Mouse (Mus musculus) forebrain, embryonic 13.5 days (tissue): ENCODE data around the gene Pax3. TPM values are rescaled to one million over a fixed set of nuclear protein-coding genes. Genes with fewer than 3 reads are reported as not detected.

ENCODE experiments used
- ATAC-seq: fragments of 200-750 bp; cut with Nextera tagmentation; 2 replicates; pipeline ENCODE4 v1.8.0; 2017
- H3K27ac ChIP-seq: fragments of 300-500 bp; sonication (generic); 2 replicates; pipeline ENCODE4 v1.5.1; 2015; ENCODE audit warnings: inconsistent platforms, mild to moderate bottlenecking, moderate library complexity
- H3K27me3 ChIP-seq: fragments of 300-500 bp; sonication (generic); 2 replicates; pipeline ENCODE4 v1.6.1; 2015; ENCODE audit warnings: mild to moderate bottlenecking, inconsistent platforms
- H3K36me3 ChIP-seq: fragments of 300-500 bp; sonication (generic); 2 replicates; pipeline ENCODE4 v1.6.1; 2015; ENCODE audit warnings: mild to moderate bottlenecking, inconsistent platforms; ENCODE audit not compliant: poor library complexity, severe bottlenecking
- H3K4me1 ChIP-seq: fragments of 300-500 bp; sonication (generic); 2 replicates; pipeline ENCODE4 v1.6.1; 2015; ENCODE audit warnings: inconsistent platforms
- H3K4me2 ChIP-seq: fragments of 300-500 bp; sonication (generic); 2 replicates; pipeline ENCODE4 v1.6.1; 2015; ENCODE audit warnings: inconsistent platforms, mild to moderate bottlenecking, moderate library complexity
- H3K4me3 ChIP-seq: fragments of 300-500 bp; sonication (generic); 2 replicates; pipeline ENCODE4 v1.5.1; 2015; ENCODE audit warnings: mild to moderate bottlenecking, inconsistent platforms
- H3K9ac ChIP-seq: fragments of 300-500 bp; sonication (generic); 2 replicates; pipeline ENCODE4 v1.6.1; 2015; ENCODE audit warnings: mild to moderate bottlenecking, inconsistent platforms
- H3K9me3 ChIP-seq: fragments of 300-500 bp; sonication (generic); replicated peaks from 2 replicates; pipeline ENCODE4 v1.6.1; 2016; ENCODE audit warnings: inconsistent platforms
- WGBS: fragments of 180-500 bp; shearing (Covaris S2); methylation state at CpG from one replicate; pipeline ENCODE4 v1.1.7; 2015; 5-methylcytosine and 5-hydroxymethylcytosine counted together
- polyA plus RNA-seq: library from polyadenylated mRNA; unstranded; fragments of >200 nt; fragmentation: Nextera tagmentation; extraction: Ambion mirVana; gene quantifications from 2 replicates; pipeline ENCODE4 v1.2.1, GENCODE M21; 2015

Pax3 gene
- polyA plus RNA-seq: 0.53 and 0.65 TPM in 2 replicates

DNA sequence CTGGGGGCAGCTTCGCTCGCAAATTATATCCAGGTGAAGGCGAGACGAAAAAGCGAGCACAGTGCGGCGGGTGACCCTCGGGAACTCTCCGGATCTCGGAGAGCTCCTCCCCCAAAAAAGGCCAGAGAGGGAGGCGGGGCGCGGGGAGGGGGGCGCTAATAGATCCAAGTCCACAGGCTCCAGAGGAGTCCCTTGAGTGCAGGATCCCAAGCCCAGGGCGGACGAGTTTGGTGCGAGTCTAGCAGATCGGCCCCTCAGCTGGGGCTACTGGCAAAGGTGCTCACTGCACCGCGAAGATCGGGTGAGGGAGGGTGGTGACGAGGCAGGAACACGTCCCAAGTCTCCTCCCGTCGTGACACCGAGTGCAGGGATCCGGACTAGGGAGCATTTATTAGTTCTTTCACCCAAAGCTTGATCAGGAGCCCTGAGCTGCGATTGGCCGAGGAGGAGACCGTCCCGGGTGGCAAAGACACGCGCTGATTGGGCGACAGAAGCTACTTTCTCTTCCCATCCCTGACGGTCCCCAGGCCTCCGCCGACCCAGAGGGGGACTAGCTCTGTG lies at the start of gene Pax3:
Gene Pax3, minus strand, starts transcription at position 384 of the 561 bp plus-strand sequence.
- H3K27me3 ChIP-seq: peaks cover 99% of the 10 kb centered on the region
- H3K4me2 ChIP-seq: peak within 1 kb of the TSS; percentile 44
- H3K9ac ChIP-seq: no peak within 1 kb of the TSS
- ATAC-seq: peak; percentile 52
- no peak within 1 kb of the TSS for H3K27ac ChIP-seq
- WGBS: under 1% methylated on average over 37 of the region's 37 CpGs
- H3K9me3 ChIP-seq: no peaks in the 10 kb centered on the region
- H3K36me3 ChIP-seq: no peaks in the 10 kb centered on the region
- peaks cover 11% of the 10 kb centered on the region for H3K4me1 ChIP-seq
- H3K4me3 ChIP-seq: peak within 1 kb of the TSS; percentile 29

DNA sequence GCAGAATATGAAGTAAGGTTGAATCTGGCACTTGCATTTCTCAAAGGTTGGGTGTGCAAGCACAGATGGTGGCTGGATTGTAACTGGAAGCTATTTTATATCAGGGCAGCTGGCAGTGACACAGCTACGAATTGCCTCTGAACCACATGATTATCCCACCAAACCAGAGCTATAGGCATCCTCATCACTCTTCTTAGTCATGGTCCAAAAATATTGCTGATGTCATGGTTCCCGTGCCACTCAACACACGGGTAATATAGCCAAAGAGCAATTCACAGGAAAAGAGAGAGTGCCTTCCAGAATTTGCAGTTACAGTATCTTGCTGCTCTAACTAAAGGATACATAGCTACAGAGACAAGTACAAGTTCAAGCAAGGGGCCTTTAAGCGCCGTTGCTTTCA lies 37.4 kb upstream of the Pax3 start:
- ATAC-seq: no peak
- 87% methylated on average over 5 of the region's 5 CpGs for WGBS
- Histone ChIP-seq H3K4me2 (no peak overlapping the region), H3K36me3 (no peaks in the 10 kb centered on the region), H3K4me3 (no peak overlapping the region), H3K4me1 (no peaks in the 10 kb centered on the region), H3K9me3 (no peaks in the 10 kb centered on the region), H3K9ac (no peak overlapping the region), H3K27ac (no peak overlapping the region), H3K27me3 (0 out of 2 replicates have a peak, but pooled peaks cover 5% of the 10 kb centered on the region)

DNA sequence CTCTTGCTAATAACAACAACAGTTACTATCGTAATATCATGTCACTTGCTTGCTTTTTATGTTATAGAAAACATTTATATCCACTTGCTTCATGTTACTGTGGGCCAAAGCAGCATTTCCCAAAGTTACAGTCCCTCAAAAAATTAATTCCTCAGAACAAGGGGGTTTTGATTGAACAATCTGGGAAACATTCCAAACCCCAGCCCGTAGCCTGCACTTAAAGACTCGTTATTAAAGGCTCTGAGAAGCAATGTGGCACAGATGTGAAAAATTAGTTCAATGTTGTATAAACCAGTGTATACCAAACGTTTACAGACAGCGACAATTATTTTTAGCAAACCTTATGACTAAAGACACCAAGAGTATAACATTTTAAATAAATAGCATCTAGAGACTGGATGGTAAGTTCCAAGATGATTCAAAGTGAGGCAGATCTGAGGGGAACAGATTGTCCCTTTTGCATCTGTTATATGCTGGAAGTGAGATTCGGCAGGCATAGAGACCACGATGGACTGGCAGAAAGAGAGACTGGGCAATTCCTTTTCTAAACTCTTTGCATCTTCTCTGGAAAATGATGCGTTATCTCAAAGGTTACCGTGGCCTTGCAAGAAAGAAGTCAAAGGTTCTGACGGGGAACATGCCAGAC lies 35.1 kb upstream of the Pax3 start:
- Histone ChIP-seq H3K9ac (no peak overlapping the region), H3K9me3 (no peaks in the 10 kb centered on the region), H3K4me3 (no peak overlapping the region), H3K4me1 (no peaks in the 10 kb centered on the region), H3K27ac (no peak overlapping the region), H3K36me3 (no peaks in the 10 kb centered on the region), H3K27me3 (0 out of 2 replicates have a peak, but pooled peaks cover 5% of the 10 kb centered on the region), H3K4me2 (no peak overlapping the region)
- ATAC-seq: no peak
- 68% methylated on average over 10 of the region's 10 CpGs for WGBS

DNA sequence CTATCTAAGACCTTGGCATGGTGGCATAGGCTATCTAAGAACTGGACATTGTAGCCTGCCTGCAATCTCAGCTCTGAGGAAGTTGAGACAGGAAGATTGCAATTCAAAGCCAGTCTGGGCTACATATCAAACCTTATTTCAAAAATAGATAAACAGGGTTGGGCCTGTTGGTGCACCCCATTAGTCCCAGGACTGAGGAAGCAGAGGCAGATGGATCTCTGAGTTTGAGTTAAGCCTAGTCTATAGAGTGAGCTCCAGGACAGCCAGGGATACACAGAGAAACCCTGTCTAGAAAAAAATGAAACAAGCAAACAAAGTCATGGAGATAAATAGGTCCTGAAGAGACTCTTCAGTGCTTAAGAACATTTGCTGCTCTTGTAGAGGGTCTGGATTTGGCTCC lies 32.9 kb upstream of the Pax3 start:
- H3K27ac ChIP-seq: no peak overlapping the region
- H3K36me3 ChIP-seq: no peaks in the 10 kb centered on the region
- H3K9me3 ChIP-seq: no peaks in the 10 kb centered on the region
- no peak overlapping the region for H3K4me2 ChIP-seq
- no peaks in the 10 kb centered on the region for H3K4me1 ChIP-seq
- 0 out of 2 replicates have a peak, but pooled peaks cover 6% of the 10 kb centered on the region for H3K27me3 ChIP-seq
- H3K9ac ChIP-seq: no peak overlapping the region
- ATAC-seq: no peak
- H3K4me3 ChIP-seq: no peak overlapping the region

DNA sequence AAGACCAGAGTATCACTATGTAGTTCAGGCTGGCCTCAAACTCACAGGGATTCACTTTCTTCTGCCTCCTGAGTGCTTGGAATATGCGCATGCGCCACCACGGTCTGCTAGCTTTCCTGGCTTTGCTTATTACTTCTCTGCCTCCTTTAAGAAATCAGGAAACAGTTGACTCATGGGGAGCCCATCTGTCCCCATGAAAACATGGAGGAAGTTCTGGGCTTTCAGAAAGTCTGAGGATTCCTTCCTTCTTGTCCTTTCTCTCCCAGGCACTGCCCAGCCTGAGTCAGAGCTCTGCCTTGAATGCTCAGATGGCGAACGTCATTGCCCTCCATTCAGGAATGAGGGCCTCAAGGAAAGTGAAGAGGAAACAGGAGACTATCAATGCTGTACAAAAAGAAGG lies 31.8 kb upstream of the Pax3 start:
- peaks cover 8% of the 10 kb centered on the region; the same call in 1 of the 2 replicates for H3K27me3 ChIP-seq
- no peaks in the 10 kb centered on the region for H3K9me3 ChIP-seq
- no peaks in the 10 kb centered on the region for H3K4me1 ChIP-seq
- WGBS: 78% methylated on average over 5 of the region's 5 CpGs
- H3K36me3 ChIP-seq: no peaks in the 10 kb centered on the region
- ATAC-seq: no peak
- no peak overlapping the region for H3K9ac ChIP-seq
- H3K4me3 ChIP-seq: no peak overlapping the region
- H3K27ac ChIP-seq: no peak overlapping the region
- H3K4me2 ChIP-seq: no peak overlapping the region

DNA sequence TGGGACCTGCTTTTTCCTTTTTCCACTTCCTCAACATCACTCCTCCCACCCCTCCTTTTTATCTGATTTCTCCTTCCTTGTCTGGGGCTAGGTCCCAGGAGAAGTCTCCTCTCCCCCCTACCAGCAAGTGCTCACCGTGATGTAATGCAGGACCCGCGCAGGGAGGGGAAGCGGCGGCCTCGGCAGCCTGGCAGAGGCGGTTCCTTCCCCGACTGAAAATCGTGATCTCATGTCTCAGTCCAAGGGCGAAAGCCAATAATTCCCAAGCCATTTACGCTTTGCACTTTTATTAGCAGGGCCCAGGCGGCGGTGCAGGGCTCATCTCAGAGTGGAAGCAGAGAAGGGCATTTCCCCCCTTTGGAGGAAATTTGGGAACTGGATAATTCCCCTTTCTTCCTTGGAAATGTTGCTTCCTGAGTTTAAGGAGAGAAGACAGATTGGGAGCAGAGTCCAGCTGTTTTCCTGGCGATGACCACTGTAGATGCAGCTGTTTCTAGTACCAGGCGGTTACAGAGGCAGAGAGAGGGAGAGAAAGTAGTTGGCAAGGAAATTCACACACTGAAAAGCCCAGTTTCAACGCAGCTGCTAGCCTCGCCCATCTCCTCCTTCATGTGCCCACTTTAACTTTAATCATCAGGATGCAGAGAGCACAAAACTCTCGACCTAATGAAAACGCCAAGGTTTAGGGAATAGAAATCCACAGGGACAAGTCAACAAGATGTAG lies 21.3 kb upstream of the Pax3 start:
- H3K4me1 ChIP-seq: peaks cover 26% of the 10 kb centered on the region
- peak overlapping the region; percentile 51; the same call in 1 of the 2 replicates for H3K4me3 ChIP-seq
- ATAC-seq: no peak
- no peaks in the 10 kb centered on the region for H3K9me3 ChIP-seq
- no peaks in the 10 kb centered on the region for H3K36me3 ChIP-seq
- H3K4me2 ChIP-seq: peak overlapping the region; percentile 86; the same call in 1 of the 2 replicates
- 1% methylated on average over 19 of the region's 19 CpGs for WGBS
- H3K27me3 ChIP-seq: peaks cover 85% of the 10 kb centered on the region
- no peak overlapping the region for H3K9ac ChIP-seq
- no peak overlapping the region for H3K27ac ChIP-seq

DNA sequence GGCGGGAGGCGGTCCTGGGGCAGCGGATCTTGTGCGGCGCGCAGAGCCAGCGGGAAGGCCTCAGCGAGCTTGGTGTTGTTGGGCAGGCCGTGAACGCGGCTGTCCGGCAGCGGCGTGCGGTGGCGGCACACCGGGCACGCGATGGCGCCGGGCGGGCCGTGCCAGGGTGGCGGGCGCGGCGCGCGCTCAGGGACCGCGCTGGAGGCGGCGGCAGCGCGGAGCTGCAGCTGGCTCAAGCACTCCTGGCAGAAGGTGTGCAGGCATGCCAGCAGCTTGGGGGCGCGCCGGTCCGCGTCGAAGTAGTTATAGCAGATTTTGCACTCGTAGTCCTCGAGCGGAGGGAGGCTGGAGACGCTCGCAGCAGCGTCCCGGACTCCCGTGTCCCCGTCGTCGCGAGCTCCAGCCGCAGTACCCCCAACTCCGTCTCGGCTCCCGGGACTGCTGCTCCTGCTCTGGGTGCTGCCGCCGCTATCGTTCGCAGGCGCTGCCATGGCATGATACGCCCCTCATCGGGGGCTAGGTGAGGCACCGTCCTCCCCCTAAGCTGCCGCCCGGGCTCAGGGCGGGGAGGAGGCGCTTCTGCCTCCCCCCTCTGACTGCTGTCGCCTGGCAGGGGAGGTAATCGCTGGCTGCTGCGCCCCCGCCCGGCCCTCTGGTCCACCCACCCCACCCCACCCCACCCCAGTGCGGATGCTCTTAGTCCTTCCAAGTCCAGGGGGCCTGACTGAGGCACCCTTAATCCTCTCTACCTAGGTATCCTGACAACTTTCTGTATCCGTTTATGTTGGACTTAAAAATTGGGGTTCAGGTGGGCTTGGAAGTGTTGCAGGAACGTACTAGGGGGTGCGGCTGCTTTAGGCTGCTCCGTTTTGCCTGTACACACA lies 20.5 kb upstream of the Pax3 start:
- Histone ChIP-seq H3K4me2 (peak overlapping the region; percentile 86), H3K27me3 (peaks cover 94% of the 10 kb centered on the region), H3K4me1 (peaks cover 26% of the 10 kb centered on the region), H3K27ac (no peak overlapping the region), H3K9ac (peak overlapping the region; percentile 59), H3K4me3 (peak overlapping the region; percentile 51), H3K36me3 (no peaks in the 10 kb centered on the region), H3K9me3 (no peaks in the 10 kb centered on the region)
- ATAC-seq: peak; percentile 74
- WGBS: under 1% methylated on average over 55 of the region's 79 CpGs

DNA sequence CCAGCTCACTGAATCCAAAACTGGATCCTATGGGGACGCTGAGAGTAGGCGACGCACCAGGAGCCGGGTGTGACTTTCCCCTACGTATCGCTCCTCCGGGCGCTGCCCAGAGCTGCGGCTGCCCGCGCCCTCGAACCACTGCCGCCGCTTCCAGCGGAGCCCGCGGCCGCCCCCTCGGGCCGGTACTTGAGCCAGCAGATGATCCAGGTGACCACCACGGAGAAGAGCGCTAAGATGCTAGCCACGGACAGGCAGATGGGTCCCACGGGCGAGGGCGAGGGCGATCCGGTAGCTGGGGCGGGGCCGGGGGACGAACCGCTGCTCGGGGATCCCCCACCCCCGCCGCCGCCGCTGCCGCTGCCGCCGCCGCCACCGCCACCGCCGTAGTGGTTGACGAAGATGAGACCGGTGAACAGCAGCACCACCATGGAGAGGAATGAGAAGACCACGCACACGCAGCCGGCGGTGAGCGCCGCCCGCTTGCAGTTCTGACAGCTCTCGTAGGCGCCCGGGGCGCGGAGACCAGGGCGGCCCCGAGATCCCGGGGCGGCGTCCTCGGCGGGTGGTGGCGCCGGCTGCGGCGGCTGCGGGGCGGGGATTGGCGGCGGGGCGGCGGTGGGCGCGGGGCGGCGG lies 19.7 kb upstream of the Pax3 start:
- Histone ChIP-seq H3K27ac (no peak overlapping the region), H3K27me3 (peaks cover 100% of the 10 kb centered on the region), H3K4me1 (peaks cover 26% of the 10 kb centered on the region), H3K4me2 (peak overlapping the region; percentile 86), H3K9ac (peak overlapping the region; percentile 59), H3K36me3 (no peaks in the 10 kb centered on the region), H3K4me3 (peak overlapping the region; percentile 51), H3K9me3 (no peaks in the 10 kb centered on the region)
- under 1% methylated on average over 43 of the region's 79 CpGs for WGBS
- peak; percentile 72 for ATAC-seq

DNA sequence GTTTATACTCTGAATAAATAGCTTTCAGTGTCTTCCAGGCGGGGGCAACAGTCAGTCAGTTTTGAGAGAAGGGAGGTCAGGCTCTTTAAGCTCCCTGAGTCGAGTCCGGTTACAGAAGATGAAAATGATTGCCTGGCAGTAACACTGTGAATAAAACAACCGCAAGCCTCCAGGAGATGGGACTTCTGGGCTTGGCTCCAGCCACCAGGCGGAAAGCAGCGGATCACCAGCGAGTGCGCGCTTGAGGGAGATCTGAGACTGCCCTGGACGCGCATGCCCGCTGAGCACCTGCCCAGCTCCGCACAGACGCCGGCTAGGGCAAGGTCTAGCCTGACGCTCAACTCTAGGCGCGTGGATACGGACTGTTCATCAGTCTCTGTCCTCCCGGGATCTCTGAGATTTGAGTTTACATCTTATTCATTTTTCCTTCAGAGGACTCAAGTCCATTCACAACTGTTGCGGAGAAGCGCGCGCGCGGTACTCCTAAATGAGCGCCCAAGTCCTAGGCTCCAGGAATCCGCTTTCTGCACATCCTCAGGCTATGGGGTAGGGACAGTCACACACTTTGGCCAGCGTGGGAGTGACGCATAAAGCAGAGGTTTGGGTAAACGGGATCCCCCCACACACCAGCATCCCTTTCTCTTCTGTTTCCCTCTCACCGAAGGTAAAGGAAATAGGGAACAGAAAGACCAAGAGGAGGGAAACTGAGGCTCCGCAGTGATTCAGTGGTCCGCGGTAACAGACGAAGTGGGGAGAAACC lies 19.0 kb upstream of the Pax3 start:
- H3K27ac ChIP-seq: no peak overlapping the region
- WGBS: under 1% methylated on average over 36 of the region's 36 CpGs
- H3K9ac ChIP-seq: no peak overlapping the region
- ATAC-seq: peak; percentile 44; the same call in 1 of the 2 replicates
- no peaks in the 10 kb centered on the region for H3K9me3 ChIP-seq
- no peaks in the 10 kb centered on the region for H3K36me3 ChIP-seq
- H3K4me3 ChIP-seq: peak overlapping the region; percentile 51
- H3K4me2 ChIP-seq: peak overlapping the region; percentile 86
- peaks cover 100% of the 10 kb centered on the region for H3K27me3 ChIP-seq
- peaks cover 26% of the 10 kb centered on the region for H3K4me1 ChIP-seq

DNA sequence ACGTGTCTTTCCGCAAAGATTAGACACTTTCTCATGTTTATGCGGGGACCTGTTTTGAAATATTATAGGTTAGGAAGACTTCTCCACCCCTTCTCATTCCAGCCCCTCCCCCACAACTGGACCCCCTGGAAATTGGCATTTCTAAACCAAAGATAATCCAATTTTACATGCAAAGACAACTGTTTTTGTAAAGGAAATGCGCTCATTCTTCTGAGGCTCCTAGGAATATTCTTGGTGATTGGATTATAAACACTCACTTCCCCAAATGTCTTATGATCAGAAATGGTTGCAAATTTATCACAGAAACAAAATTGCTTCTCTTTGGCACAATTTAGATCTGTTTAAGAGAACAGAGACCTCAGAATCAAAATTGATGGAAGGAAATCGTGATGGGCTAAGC lies 14.1 kb upstream of the Pax3 start:
- H3K4me1 ChIP-seq: peaks cover 5% of the 10 kb centered on the region
- H3K36me3 ChIP-seq: no peaks in the 10 kb centered on the region
- WGBS: 7% methylated on average over 5 of the region's 5 CpGs
- H3K4me2 ChIP-seq: no peak overlapping the region
- ATAC-seq: no peak
- no peak overlapping the region for H3K27ac ChIP-seq
- no peak overlapping the region for H3K4me3 ChIP-seq
- no peaks in the 10 kb centered on the region for H3K9me3 ChIP-seq
- peaks cover 100% of the 10 kb centered on the region for H3K27me3 ChIP-seq
- no peak overlapping the region for H3K9ac ChIP-seq

DNA sequence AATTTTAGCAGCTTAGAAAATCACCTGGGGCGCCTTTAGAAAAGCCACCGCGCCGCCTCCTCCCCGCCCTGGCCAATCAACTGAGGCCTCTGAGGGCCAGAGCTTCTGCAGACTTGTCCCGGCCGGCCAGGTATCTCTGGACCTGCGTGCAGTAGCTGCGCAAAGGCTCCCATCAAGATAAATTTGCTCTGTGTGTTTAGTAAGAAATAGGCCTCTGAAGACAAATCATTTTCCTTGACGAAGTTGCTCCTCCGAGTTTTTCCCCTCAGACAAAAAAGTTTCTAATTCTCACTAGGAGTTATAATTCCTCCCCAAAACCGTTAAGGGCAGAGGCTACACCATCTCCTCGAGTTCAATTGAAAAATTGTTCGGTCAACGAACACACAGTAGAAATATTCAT lies 13.6 kb upstream of the Pax3 start:
- peaks cover under 1% of the 10 kb centered on the region; the same call in 1 of the 2 replicates for H3K4me1 ChIP-seq
- H3K4me3 ChIP-seq: no peak overlapping the region
- H3K27me3 ChIP-seq: peaks cover 100% of the 10 kb centered on the region
- no peak overlapping the region for H3K27ac ChIP-seq
- no peak for ATAC-seq
- H3K36me3 ChIP-seq: no peaks in the 10 kb centered on the region
- H3K9me3 ChIP-seq: no peaks in the 10 kb centered on the region
- H3K9ac ChIP-seq: no peak overlapping the region
- WGBS: under 1% methylated on average over 15 of the region's 15 CpGs
- H3K4me2 ChIP-seq: no peak overlapping the region
